9 mouse cellular contexts compared by ENCODE assay signal in genomic region chr4:49197125-49197747, GRCm38 (mm10).
DNase-seq lines count a peak whose midpoint lies in the region; ATAC-seq and TF ChIP-seq lines count a peak whose summit lies in the region.
"Had no signal": no experiment of that assay in that cellular context is flagged by ENCODE, and none has a peak within 500 bp of the region (broad histone marks: within the 10 kb centered on the region; RNA-seq: fewer than 3 reads in every experiment).

No protein-coding gene starts in this region.

- no peaks in the 10 kb centered on the region for H3K36me3 ChIP-seq in forebrain, postnatal 0 days (ENCODE audit: insufficient read depth)
- H3K36me3 ChIP-seq in forebrain, embryonic 11.5 days (ENCODE audit: control insufficient read depth, insufficient read depth, low read length): no peaks in the 10 kb centered on the region
- no peaks in the 10 kb centered on the region for H3K36me3 ChIP-seq in midbrain, postnatal 0 days (ENCODE audit: insufficient read depth, low read length)
- H3K36me3 ChIP-seq in midbrain, embryonic 16.5 days (ENCODE audit: control insufficient read depth, insufficient read depth, low read length): no peaks in the 10 kb centered on the region
- no peaks in the 10 kb centered on the region for H3K36me3 ChIP-seq in hindbrain, embryonic 10.5 days
- H3K36me3 ChIP-seq: hindbrain, embryonic 12.5 days had no signal

- WGBS in forebrain, postnatal 0 days: 68% methylated on average over 8 of the region's 8 CpGs
- WGBS in forebrain, embryonic 11.5 days: 82% methylated on average over 8 of the region's 8 CpGs
- 77% methylated on average over 8 of the region's 8 CpGs for WGBS in midbrain, postnatal 0 days
- 77% methylated on average over 8 of the region's 8 CpGs for WGBS in midbrain, embryonic 16.5 days
- 83% methylated on average over 8 of the region's 8 CpGs for WGBS in hindbrain, embryonic 10.5 days

- no peaks in the 10 kb centered on the region for H3K9me3 ChIP-seq in forebrain, postnatal 0 days (ENCODE audit: low read length)
- H3K9me3 ChIP-seq in forebrain, embryonic 11.5 days (ENCODE audit: control insufficient read depth, low read length): no peaks in the 10 kb centered on the region
- no peaks in the 10 kb centered on the region for H3K9me3 ChIP-seq in midbrain, postnatal 0 days (ENCODE audit: low read length)
- no peaks in the 10 kb centered on the region for H3K9me3 ChIP-seq in midbrain, embryonic 16.5 days (replicated peaks; ENCODE audit: control insufficient read depth, low read length, poor library complexity, severe bottlenecking)
- H3K9me3 ChIP-seq in hindbrain, embryonic 10.5 days: no peaks in the 10 kb centered on the region
- H3K9me3 ChIP-seq: hindbrain, embryonic 12.5 days had no signal

- H3K4me3 ChIP-seq in forebrain, postnatal 0 days (ENCODE audit: low read depth, low read length): no peak overlapping the region
- H3K4me3 ChIP-seq in forebrain, embryonic 11.5 days (ENCODE audit: low read depth, low read length): no peak overlapping the region
- H3K4me3 ChIP-seq in midbrain, postnatal 0 days (ENCODE audit: low read depth, low read length): no peak overlapping the region
- H3K4me3 ChIP-seq in midbrain, embryonic 16.5 days (ENCODE audit: low read depth, low read length): no peak overlapping the region
- no peak overlapping the region for H3K4me3 ChIP-seq in hindbrain, embryonic 10.5 days
- H3K4me3 ChIP-seq: hindbrain, embryonic 12.5 days had no signal

- H3K27ac ChIP-seq in forebrain, postnatal 0 days (ENCODE audit: low read depth, low read length): no peak overlapping the region
- H3K27ac ChIP-seq in forebrain, embryonic 11.5 days (ENCODE audit: low read depth, low read length): no peak overlapping the region
- H3K27ac ChIP-seq in midbrain, postnatal 0 days (ENCODE audit: low read depth, low read length): no peak overlapping the region
- no peak overlapping the region for H3K27ac ChIP-seq in midbrain, embryonic 16.5 days (ENCODE audit: low read length)
- no peak overlapping the region for H3K27ac ChIP-seq in hindbrain, embryonic 10.5 days
- H3K27ac ChIP-seq: hindbrain, embryonic 12.5 days had no signal

- ATAC-seq in forebrain, postnatal 0 days: peak; percentile 23; the same call in 1 of the 2 replicates
- no peak for ATAC-seq in forebrain, embryonic 11.5 days (replicated peaks; ENCODE audit: low FRiP score)
- ATAC-seq in midbrain, postnatal 0 days (ENCODE audit: low FRiP score): no peak
- ATAC-seq in midbrain, embryonic 16.5 days: no peak
- 0 out of 2 replicates have a peak, but pooled peaks have one; percentile 50 for ATAC-seq in megakaryocyte-erythroid progenitor cell, adult 5-6 weeks (replicated peaks; ENCODE audit: low FRiP score, low TSS enrichment, poor library complexity, severe bottlenecking)

- DNase-seq in forebrain, postnatal 0 days: peak; percentile 4
- DNase-seq in forebrain, embryonic 11.5 days (ENCODE audit: low spot score): no peak
- peak; percentile 84 for DNase-seq in midbrain, postnatal 0 days (ENCODE audit: low spot score)
- peak; percentile 41 for DNase-seq in cerebellum, adult 9-11 months
- no peak for DNase-seq in yolk sac, embryonic 10.5 days (ENCODE audit: low spot score)
- no peak for DNase-seq in hindbrain, embryonic 10.5 days (ENCODE audit: low spot score)

- H3K4me2 ChIP-seq in forebrain, postnatal 0 days (ENCODE audit: low read depth): no peak overlapping the region
- H3K4me2 ChIP-seq in forebrain, embryonic 11.5 days (ENCODE audit: low read depth, low read length, severe bottlenecking): no peak overlapping the region
- H3K4me2 ChIP-seq in midbrain, postnatal 0 days (ENCODE audit: low read depth, low read length, poor library complexity, severe bottlenecking): no peak overlapping the region
- no peak overlapping the region for H3K4me2 ChIP-seq in midbrain, embryonic 16.5 days (ENCODE audit: low read length)
- H3K4me2 ChIP-seq: hindbrain, embryonic 12.5 days had no signal

- no peak overlapping the region for H3K9ac ChIP-seq in forebrain, postnatal 0 days
- no peak overlapping the region for H3K9ac ChIP-seq in forebrain, embryonic 11.5 days (ENCODE audit: low read length)
- H3K9ac ChIP-seq in midbrain, postnatal 0 days (replicated peaks; ENCODE audit: low read length, poor library complexity, severe bottlenecking): no peak overlapping the region
- H3K9ac ChIP-seq in midbrain, embryonic 16.5 days (ENCODE audit: low read depth, low read length): no peak overlapping the region
- H3K9ac ChIP-seq: hindbrain, embryonic 12.5 days had no signal

- H3K27me3 ChIP-seq in forebrain, postnatal 0 days (ENCODE audit: insufficient read depth, low read length): no peaks in the 10 kb centered on the region
- H3K27me3 ChIP-seq in forebrain, embryonic 11.5 days (ENCODE audit: control insufficient read depth, insufficient read depth, low read length): no peaks in the 10 kb centered on the region
- no peaks in the 10 kb centered on the region for H3K27me3 ChIP-seq in midbrain, postnatal 0 days (ENCODE audit: insufficient read depth, low read length)
- no peaks in the 10 kb centered on the region for H3K27me3 ChIP-seq in midbrain, embryonic 16.5 days (ENCODE audit: control insufficient read depth, insufficient read depth, low read depth, low read length)
- no peaks in the 10 kb centered on the region for H3K27me3 ChIP-seq in hindbrain, embryonic 10.5 days (ENCODE audit: insufficient read depth, poor library complexity, severe bottlenecking)
- H3K27me3 ChIP-seq: hindbrain, embryonic 12.5 days had no signal

- H3K4me1 ChIP-seq in forebrain, postnatal 0 days (ENCODE audit: insufficient read depth): no peaks in the 10 kb centered on the region
- H3K4me1 ChIP-seq in forebrain, embryonic 11.5 days (replicated peaks; ENCODE audit: control insufficient read depth, insufficient read depth, low read length): no peaks in the 10 kb centered on the region
- no peaks in the 10 kb centered on the region for H3K4me1 ChIP-seq in midbrain, postnatal 0 days (ENCODE audit: insufficient read depth, low read length)
- H3K4me1 ChIP-seq in midbrain, embryonic 16.5 days (ENCODE audit: control insufficient read depth, insufficient read depth, low read length): no peaks in the 10 kb centered on the region
- H3K4me1 ChIP-seq in hindbrain, embryonic 10.5 days (replicated peaks): no peaks in the 10 kb centered on the region
- H3K4me1 ChIP-seq: hindbrain, embryonic 12.5 days had no signal

- TF ChIP-seq CTCF in forebrain, postnatal 0 days (IDR thresholded peaks at IDR 0.05; ENCODE audit: low read depth): no peak
- no peak for TF ChIP-seq CTCF in midbrain, postnatal 0 days (IDR thresholded peaks at IDR 0.05)

Comparison
In these comparisons a context has a peak if more than half of its experiments do, and no peak if none do; other contexts are left out.
1. ATAC-seq: peak in forebrain, postnatal 0 days (single experiment) and megakaryocyte-erythroid progenitor cell, adult 5-6 weeks (single experiment); none in forebrain, embryonic 11.5 days (single experiment), midbrain, postnatal 0 days (single experiment) and midbrain, embryonic 16.5 days (single experiment).
2. DNase-seq: peak in forebrain, postnatal 0 days (single experiment), midbrain, postnatal 0 days (single experiment) and cerebellum, adult 9-11 months (single experiment); none in forebrain, embryonic 11.5 days (single experiment), yolk sac, embryonic 10.5 days (single experiment) and hindbrain, embryonic 10.5 days (single experiment).